Mouse (Mus musculus) right cerebral cortex, postnatal 25 days (tissue): ENCODE measurements around the gene Arl5c.
A peak's percentile ranks its signal among the peaks of the same experiment; 100 is the strongest.
"Not testable (repeated sequence)": the region's sequence is repeated elsewhere in the genome, so short reads cannot be mapped to it uniquely, and the experiment has no call there.

Experiments used
- DNase-seq: peaks from one replicate; pipeline ENCODE4 v3.0.0; 2022

The Arl5c gene

GRCm38 (mm10) chr11:97956905-97957560 lies 38.9 kb downstream of the Arl5c start:
- no peak for DNase-seq

DNA sequence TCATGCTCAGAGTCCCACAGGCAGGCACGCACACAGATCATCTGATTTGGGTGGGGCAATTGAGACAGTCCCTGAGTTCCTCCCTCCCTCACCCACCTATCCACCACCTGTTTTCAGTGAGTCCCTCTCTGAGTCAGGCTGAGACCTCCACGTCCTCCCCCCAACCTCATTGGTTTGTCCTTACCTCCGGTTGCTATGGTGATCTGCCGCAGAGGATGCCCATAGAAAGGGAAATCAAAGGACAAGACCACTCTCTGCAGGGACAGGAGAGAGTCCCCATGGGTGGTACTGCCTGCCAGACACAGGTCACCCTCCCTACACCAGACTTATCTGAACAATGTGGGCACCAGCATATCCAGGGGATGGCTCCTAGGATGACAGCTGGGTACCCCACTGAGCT lies 40.1 kb downstream of the Arl5c start:
- no peak for DNase-seq

- DNase-seq, result no peak
These were observed 40.7 kb downstream of the Arl5c start for GRCm38 (mm10) chr11:97955146-97955902.

DNA sequence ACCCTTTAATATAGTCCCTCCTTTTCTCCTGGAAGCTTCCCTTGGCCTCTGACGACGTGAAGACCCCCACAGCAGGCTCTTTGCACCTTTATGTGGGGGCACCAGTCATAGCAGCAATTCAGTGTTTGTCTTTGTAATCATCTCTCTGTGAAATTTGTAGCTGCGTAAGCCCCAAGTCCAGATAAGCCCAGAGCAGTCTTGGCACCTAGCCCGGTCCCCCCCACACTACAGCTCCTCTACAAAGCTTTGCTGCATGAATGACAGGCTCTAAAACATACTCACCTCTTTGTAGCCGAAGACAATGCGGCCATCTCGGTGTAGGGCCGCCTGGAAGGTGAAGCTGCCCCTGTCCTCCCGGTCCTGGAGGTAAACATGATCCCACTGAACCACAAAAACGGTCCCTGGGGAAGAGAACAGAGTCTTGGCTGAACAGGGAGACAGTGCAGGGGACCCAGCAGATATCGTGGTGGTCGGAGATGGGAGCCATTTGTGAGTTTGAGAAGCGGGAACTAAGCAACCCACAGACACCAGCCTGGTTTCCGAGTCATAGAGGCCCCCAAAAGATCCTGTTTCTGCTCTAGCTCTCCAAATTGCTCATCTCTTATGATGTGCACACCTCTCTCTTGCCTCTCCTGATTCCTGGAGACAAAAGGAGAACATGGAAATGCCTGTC lies 41.4 kb downstream of the Arl5c start:
- no peak for DNase-seq

DNA sequence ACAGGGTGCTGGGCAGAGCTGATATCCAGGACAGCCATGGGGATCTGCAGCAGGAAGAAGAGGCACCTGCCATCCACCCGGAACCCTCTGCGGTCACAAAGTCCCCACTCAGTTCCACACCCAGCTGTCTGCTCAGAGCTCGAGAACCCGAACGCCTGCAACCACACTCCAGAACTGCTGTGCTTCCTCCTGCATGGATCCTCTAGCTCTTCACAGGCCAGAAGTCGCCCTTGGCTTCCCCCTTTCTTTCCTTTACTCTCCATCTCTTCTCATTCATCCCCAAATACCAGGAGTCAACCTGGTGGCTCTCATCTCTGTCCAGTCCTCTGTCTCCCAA lies 42.1 kb downstream of the Arl5c start:
- DNase-seq, result no peak

GRCm38 (mm10) chr11:97953179-97953938 lies 42.6 kb downstream of the Arl5c start:
- no peak for DNase-seq

DNA sequence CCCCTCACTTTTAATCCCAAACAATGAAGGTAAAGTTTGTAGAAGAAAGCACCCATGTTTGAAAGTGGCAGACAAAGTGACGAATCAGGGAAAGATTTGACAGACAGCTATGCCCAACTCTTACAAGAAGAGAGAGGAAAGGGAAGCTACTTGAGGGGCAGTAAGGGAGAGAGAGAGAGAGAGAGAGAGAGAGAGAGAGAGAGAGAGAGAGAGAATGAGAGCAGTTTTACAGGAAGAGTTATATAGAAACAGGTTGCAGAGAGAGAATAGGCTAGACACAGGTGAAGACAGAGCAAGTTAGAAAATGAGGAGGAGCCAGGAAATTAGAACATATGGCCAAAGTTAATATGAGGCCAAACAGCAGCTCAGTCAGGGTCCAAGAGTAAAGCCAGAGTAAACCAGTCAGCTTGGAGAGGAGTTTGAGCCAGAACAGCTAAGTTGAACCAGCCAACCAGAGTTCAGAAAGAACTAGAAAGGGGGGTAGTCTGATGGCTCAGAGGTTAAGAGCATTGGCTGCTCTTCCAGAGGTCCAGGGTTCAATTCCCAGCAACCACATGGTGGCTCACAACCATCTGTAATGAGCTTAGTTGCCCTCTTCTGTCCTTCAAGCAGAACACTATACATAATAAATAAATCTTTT lies 43.5 kb downstream of the Arl5c start:
- DNase-seq, result no peak

GRCm38 (mm10) chr11:97949703-97950475 lies 46.1 kb downstream of the Arl5c start:
- DNase-seq, result no peak

DNA sequence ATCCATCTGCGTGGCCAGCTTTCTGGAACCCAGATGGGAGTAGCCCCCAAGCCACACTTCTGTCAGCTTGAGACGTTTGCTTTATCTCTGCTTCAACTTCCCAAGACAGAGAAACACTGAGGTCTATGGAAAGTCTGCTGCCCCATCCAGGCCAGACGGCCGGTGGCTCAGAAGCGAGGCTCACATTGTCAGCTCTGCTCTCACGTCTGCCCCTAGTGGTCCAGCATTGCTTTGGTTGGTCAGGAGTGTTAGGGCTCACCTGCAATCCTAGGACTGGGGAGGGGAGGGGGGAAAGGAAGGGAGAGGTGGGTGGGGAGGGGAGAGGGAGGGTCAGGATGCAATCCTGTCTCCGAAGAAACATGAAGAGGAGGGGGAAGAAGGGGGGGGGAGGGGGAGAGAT lies 48.6 kb downstream of the Arl5c start:
- DNase-seq, result peak; percentile 20

GRCm38 (mm10) chr11:97945738-97946289 lies 50.2 kb downstream of the Arl5c start:
- not testable (repeated sequence) for DNase-seq

- DNase-seq, result peak; percentile 56
These were observed 51.0 kb downstream of the Arl5c start for GRCm38 (mm10) chr11:97945031-97945430.

- no peak for DNase-seq
These were observed 52.7 kb downstream of the Arl5c start for GRCm38 (mm10) chr11:97943256-97943655.

GRCm38 (mm10) chr11:97942420-97943111 lies 53.4 kb downstream of the Arl5c start:
- DNase-seq, result no peak
